ENCODE assay signal across 9 mouse cellular contexts in genomic region chr8:121547132-121547531, GRCm38 (mm10). TPM values are rescaled to one million over a fixed set of nuclear protein-coding genes. Genes with fewer than 3 reads are reported as not detected.
DNase-seq lines count a peak whose midpoint lies in the region; TF ChIP-seq lines count a peak whose summit lies in the region.
"Had no signal": no experiment of that assay in that cellular context is flagged by ENCODE, and none has a peak within 500 bp of the region (broad histone marks: within the 10 kb centered on the region; RNA-seq: fewer than 3 reads in every experiment).

No protein-coding gene starts in this region.

- peaks cover 0 to 16% of the 10 kb centered on the region in 2 experiments; a peak in 2 of 4 replicates for H3K4me1 ChIP-seq in ES-E14 (ENCODE audit: control insufficient read depth in 2 of 2, insufficient read depth in 2 of 2, low read length in 2 of 2, poor library complexity in 1 of 2)
- no peaks in the 10 kb centered on the region; the same call in 1 of the 2 replicates for H3K4me1 ChIP-seq in bone marrow macrophage, adult 2 months (ENCODE audit: control insufficient read depth, insufficient read depth, low read length)
- no peaks in the 10 kb centered on the region for H3K4me1 ChIP-seq in embryonic fibroblast, embryonic 13.5 days (ENCODE audit: control insufficient read depth, insufficient read depth, low read length)

- H3K36me3 ChIP-seq in ES-E14 (ENCODE audit: control insufficient read depth, insufficient read depth, low read length, poor library complexity, severe bottlenecking), result peaks cover 9% of the 10 kb centered on the region; the same call in 1 of the 2 replicates

- peak; percentile 78 for DNase-seq in ES-E14 (ENCODE audit: low read depth, low spot score)
- DNase-seq in heart, postnatal 36 days, result peak; percentile 77 to 80
- DNase-seq in layer of hippocampus, adult 2 months (ENCODE audit: low spot score in 2 of 2), result peak; percentile 55 to 79
- peak; percentile 84 for DNase-seq in lung, postnatal 10 days
- DNase-seq in right cerebral cortex, adult 18-20 months, result peak; percentile 69
- DNase-seq in urinary bladder, postnatal 14 days (ENCODE audit: low spot score), result peak; percentile 72

- H3K9ac ChIP-seq in ES-E14 (ENCODE audit: insufficient read depth, low read depth, low read length, poor library complexity, severe bottlenecking), result no peak overlapping the region

- intact Hi-C loops in heart, postnatal 36 days (cut with DNase I), result loop anchor here (2.0 to 5.0 kb wide), 5 partner anchors 32 to 285 kb away; partner anchors contain the start of genes Fbxo31 and Map1lc3b

- no peak overlapping the region for H3K4me3 ChIP-seq in ES-E14 (ENCODE audit: insufficient read depth in 1 of 2, low read depth in 1 of 2, low read length in 2 of 2, poor library complexity in 1 of 2, severe bottlenecking in 1 of 2)
- no peak overlapping the region for H3K4me3 ChIP-seq in bone marrow macrophage, adult 2 months (ENCODE audit: insufficient read depth, low read length)
- no peak overlapping the region for H3K4me3 ChIP-seq in embryonic fibroblast, embryonic 13.5 days (ENCODE audit: insufficient read depth, low read length)
- H3K4me3 ChIP-seq in layer of hippocampus, adult 2 months, result no peak overlapping the region

- no peaks in the 10 kb centered on the region for H3K9me3 ChIP-seq in ES-E14 (ENCODE audit: control insufficient read depth, insufficient read depth, low read depth, low read length)

- TF ChIP-seq POLR2A in bone marrow macrophage, adult 2 months (IDR thresholded peaks at IDR 0.05; ENCODE audit: borderline replicate concordance, low read depth, low read length), result no peak
- no peak for TF ChIP-seq POLR2A in embryonic fibroblast, embryonic 13.5 days (IDR thresholded peaks at IDR 0.05; ENCODE audit: low read depth, low read length)

- no peak overlapping the region for H3K27ac ChIP-seq in ES-E14 (ENCODE audit: insufficient read depth, low read depth, low read length, poor library complexity, severe bottlenecking)
- H3K27ac ChIP-seq in bone marrow macrophage, adult 2 months (ENCODE audit: insufficient read depth, low read depth, low read length), result no peak overlapping the region
- no peak overlapping the region for H3K27ac ChIP-seq in embryonic fibroblast, embryonic 13.5 days (ENCODE audit: insufficient read depth, low read length)
- H3K27ac ChIP-seq in layer of hippocampus, adult 2 months, result no peak overlapping the region

- in situ Hi-C loops in ES-E14 (cut with MboI; ENCODE audit: low sequenced_read_pairs in 2 of 2, unreplicated experiment in 2 of 2), result no loop called here

- TF ChIP-seq CTCF in bone marrow macrophage, adult 2 months (IDR thresholded peaks at IDR 0.05; ENCODE audit: low read depth, low read length), result peak; percentile 71
- peak; percentile 35; the same call in 1 of the 2 replicates for TF ChIP-seq CTCF in embryonic fibroblast, embryonic 13.5 days (IDR thresholded peaks at IDR 0.05; ENCODE audit: borderline replicate concordance, insufficient read depth, low read length)
- TF ChIP-seq CTCF in layer of hippocampus, adult 2 months (conservative IDR thresholded peaks at IDR 0.05), result peak; percentile 96

TF ChIP-seq in ES-E14, 5 proteins besides CTCF, POLR2A, EP300 and RAD21:
- peak; percentile 83; the same call in 1 of the 2 replicates for TF ChIP-seq ZC3H11A (IDR thresholded peaks at IDR 0.05; ENCODE audit: borderline replicate concordance, low read depth, low read length)
- TF ChIP-seq MAFK (IDR thresholded peaks at IDR 0.05; ENCODE audit: insufficient read depth, low read depth, low read length), result no peak

RNA-seq across cellular contexts. Expression of gene 1700018B08Rik, which starts 3.0 kb away (rescaled TPM):
- 0.58 and 2.6 TPM in 2 replicates for total RNA-seq in ES-E14 (2012; rRNA removed)
- polyA plus RNA-seq in bone marrow macrophage, adult 2 months (2012; ENCODE audit: insufficient read depth, insufficient read length, missing spikeins), result not detected in 2 replicates
- polyA plus RNA-seq in embryonic fibroblast, embryonic 13.5 days (2011; ENCODE audit: insufficient read length, low read depth, missing spikeins), result not detected in 2 replicates
- total RNA-seq in heart, postnatal 36 days (2021), result not detected
- not detected for total RNA-seq in layer of hippocampus, adult 2 months (2021)
- polyA plus RNA-seq: heart, embryonic 16.5 days had no signal

RNA-seq across cellular contexts. Expression of gene Fbxo31, which starts 31.5 kb away (rescaled TPM):
- total RNA-seq in ES-E14 (2012; rRNA removed), result 15.5 and 16.9 TPM in 2 replicates
- polyA plus RNA-seq in bone marrow macrophage, adult 2 months (2012; ENCODE audit: insufficient read depth, insufficient read length, missing spikeins), result 10.0 and 10.6 TPM in 2 replicates
- polyA plus RNA-seq in embryonic fibroblast, embryonic 13.5 days (2011; ENCODE audit: insufficient read length, low read depth, missing spikeins), result 9.9 and 10.9 TPM in 2 replicates
- 100 to 1,000 TPM; 122 to 133 TPM for total RNA-seq in heart, postnatal 36 days (2021)
- 100 to 1,000 TPM; 110 to 116 TPM for total RNA-seq in layer of hippocampus, adult 2 months (2021)

RNA-seq across cellular contexts. Expression of gene Map1lc3b, which starts 43.0 kb away (rescaled TPM):
- total RNA-seq in ES-E14 (2012; rRNA removed), result 83.2 and 92.4 TPM in 2 replicates
- polyA plus RNA-seq in bone marrow macrophage, adult 2 months (2012; ENCODE audit: insufficient read depth, insufficient read length, missing spikeins), result 179 and 195 TPM in 2 replicates
- 141 and 152 TPM in 2 replicates for polyA plus RNA-seq in embryonic fibroblast, embryonic 13.5 days (2011; ENCODE audit: insufficient read length, low read depth, missing spikeins)
- total RNA-seq in heart, postnatal 36 days (2021), result 100 to 1,000 TPM; 266 to 268 TPM
- 100 to 1,000 TPM; 166 to 172 TPM for total RNA-seq in layer of hippocampus, adult 2 months (2021)

Comparison
In these comparisons a context has a peak if more than half of its experiments do, and no peak if none do; other contexts are left out.
1. CTCF ChIP-seq: peak in every context shown above with its lines; median percentile 96 in layer of hippocampus, adult 2 months; 71 in bone marrow macrophage, adult 2 months; 35 in embryonic fibroblast, embryonic 13.5 days.